Mouse (Mus musculus): ENCODE data around the gene Ahnak.

DNA sequence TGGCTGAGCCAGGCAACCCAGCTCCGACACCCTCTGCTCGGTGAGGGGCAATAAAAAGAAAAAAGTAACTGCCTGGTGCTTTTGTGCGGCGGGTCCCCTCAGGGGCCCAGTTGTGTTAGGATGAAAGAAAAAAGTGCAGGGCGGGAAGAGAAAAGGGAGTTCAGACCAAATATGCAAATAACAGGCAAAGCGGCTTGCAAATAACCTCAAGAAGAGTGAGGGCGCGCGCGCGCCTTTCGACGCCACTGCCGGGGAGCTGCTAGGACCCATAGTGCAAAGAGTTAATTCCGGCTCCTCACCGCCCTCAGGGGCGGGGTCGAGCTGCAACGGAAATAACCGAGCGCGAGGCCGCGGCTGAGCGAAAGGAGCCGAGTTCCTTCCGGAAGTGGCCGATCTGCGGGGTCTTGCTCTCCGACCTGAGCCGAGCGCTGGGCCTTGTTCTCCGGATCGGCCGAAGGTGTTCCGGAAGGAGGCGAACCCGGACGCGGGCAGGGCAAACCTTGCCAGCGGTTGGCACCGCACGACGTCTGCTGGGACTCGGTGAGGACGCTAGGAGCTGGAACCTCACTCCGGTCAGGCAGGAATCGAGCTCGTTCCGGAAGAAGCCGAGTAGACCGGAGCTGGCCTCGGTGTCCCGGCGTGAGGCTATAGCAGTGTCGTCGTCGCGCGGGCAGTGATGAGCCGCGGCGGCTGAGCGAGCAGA lies 47.4 kb upstream of the Ahnak start, which contains the start of gene Mta2:
- peak; percentile 53 for TF ChIP-seq CTCF (IDR thresholded peaks at IDR 0.05; ENCODE audit: low read depth)
- TF ChIP-seq EP300 (optimal IDR thresholded peaks at IDR 0.05) = no peak
